Mouse (Mus musculus) MEL (cell line): ENCODE results near the gene Itga9. TPM values are rescaled to one million over a fixed set of nuclear protein-coding genes. Genes with fewer than 3 reads are reported as not detected.

Experiments
- DNase-seq: peaks from one replicate; pipeline ENCODE4 v3.0.0; 2011; ENCODE audit warnings: low read depth, low spot score
- H3K27ac ChIP-seq: 2 replicates; pipeline ENCODE4 v1.5.1; 2012; ENCODE audit warnings: low read depth, mild to moderate bottlenecking, control low read depth, low read length, moderate library complexity; ENCODE audit not compliant: control insufficient read depth
- H3K27me3 ChIP-seq, 2 experiments: fragments of 150-350 bp in 1 of 2; sonication (generic) in 1 of 2; 2 replicates each; pipeline ENCODE4 v1.6.1; 2012; ENCODE audit warnings: low read length in 2 of 2, mild to moderate bottlenecking in 2 of 2, improper control_type of control experiment in 1 of 2, moderate library complexity in 1 of 2; ENCODE audit not compliant: insufficient read depth in 2 of 2, control insufficient read depth in 1 of 2
- H3K36me3 ChIP-seq, 2 experiments: 2 replicates each; pipeline ENCODE4 v1.6.1; 2012 to 2014; ENCODE audit warnings: low read length in 2 of 2, improper control_type of control experiment in 1 of 2, inconsistent platforms in 1 of 2, mild to moderate bottlenecking in 1 of 2; ENCODE audit not compliant: insufficient read depth in 2 of 2, control insufficient read depth in 1 of 2
- H3K4me1 ChIP-seq, 2 experiments: fragments of 150-350 bp in 1 of 2; sonication (generic) in 1 of 2; 2 replicates each; pipeline ENCODE4 v1.6.1; 2012; ENCODE audit warnings: low read length in 2 of 2, improper control_type of control experiment in 1 of 2, mild to moderate bottlenecking in 1 of 2; ENCODE audit not compliant: insufficient read depth in 2 of 2, control insufficient read depth in 1 of 2
- H3K4me3 ChIP-seq, 2 experiments: fragments of 150-350 bp in 1 of 2; sonication (generic) in 1 of 2; 2 replicates each; pipeline ENCODE4 v1.5.1; 2012; ENCODE audit warnings: low read depth in 2 of 2, low read length in 2 of 2, mild to moderate bottlenecking in 2 of 2, moderate library complexity in 2 of 2, control low read depth in 1 of 2, improper control_type of control experiment in 1 of 2; ENCODE audit not compliant: control insufficient read depth in 1 of 2, insufficient read depth in 1 of 2
- H3K79me2 ChIP-seq: 2 replicates; pipeline ENCODE4 v1.6.1; 2012; ENCODE audit warnings: mild to moderate bottlenecking, low read length, moderate library complexity; ENCODE audit not compliant: control insufficient read depth, poor library complexity, insufficient read depth
- H3K9ac ChIP-seq: 2 replicates; pipeline ENCODE4 v1.6.1; 2012; ENCODE audit warnings: low read depth, mild to moderate bottlenecking, control low read depth, low read length, moderate library complexity; ENCODE audit not compliant: control insufficient read depth, poor library complexity, severe bottlenecking
- H3K9me3 ChIP-seq: fragments of 150-350 bp; sonication (generic); replicated peaks from 2 replicates; pipeline ENCODE4 v1.6.1; 2012; ENCODE audit warnings: mild to moderate bottlenecking, low read length, improper control_type of control experiment, moderate library complexity; ENCODE audit not compliant: insufficient read depth
- CHD1 ChIP-seq: IDR thresholded peaks from 2 replicates; pipeline ENCODE4 v1.6.1; 2012; ENCODE audit warnings: low read depth, mild to moderate bottlenecking, inconsistent platforms, low read length, improper control_type of control experiment
- CHD2 ChIP-seq: IDR thresholded peaks from 2 replicates; pipeline ENCODE4 v1.6.1; 2011; ENCODE audit warnings: low read length, improper control_type of control experiment
- ETS1 ChIP-seq: IDR thresholded peaks from 2 replicates; pipeline ENCODE4 v1.6.1; 2012; ENCODE audit warnings: low read depth, mild to moderate bottlenecking, inconsistent platforms, low read length, improper control_type of control experiment, moderate library complexity
- JUND ChIP-seq: IDR thresholded peaks from 2 replicates; pipeline ENCODE4 v1.6.1; 2011; ENCODE audit warnings: low read depth, mild to moderate bottlenecking, improper control_type of control experiment, low read length
- KAT2A ChIP-seq: conservative IDR thresholded peaks from 2 replicates; pipeline ENCODE4 v1.6.1; 2012; ENCODE audit warnings: low read depth, low read length, improper control_type of control experiment, inconsistent platforms
- MAFK ChIP-seq: IDR thresholded peaks from 2 replicates; pipeline ENCODE4 v1.6.1; 2011; ENCODE audit warnings: low read depth, mild to moderate bottlenecking, low read length, improper control_type of control experiment, borderline replicate concordance
- MEF2A ChIP-seq: IDR thresholded peaks from 2 replicates; pipeline ENCODE4 v1.6.1; 2014; ENCODE audit warnings: low read depth, mild to moderate bottlenecking, inconsistent platforms, low read length, improper control_type of control experiment; ENCODE audit not compliant: poor library complexity, insufficient replicate concordance, severe bottlenecking; ENCODE audit errors: extremely low read depth
- SMC3 ChIP-seq: IDR thresholded peaks from 2 replicates; pipeline ENCODE4 v1.6.1; 2011; ENCODE audit warnings: low read depth, low read length, improper control_type of control experiment
- TBP ChIP-seq: IDR thresholded peaks from 2 replicates; pipeline ENCODE4 v1.8.0; 2011; ENCODE audit warnings: low read depth, low read length, improper control_type of control experiment
- UBTF ChIP-seq: IDR thresholded peaks from 2 replicates; pipeline ENCODE4 v1.6.1; 2012; ENCODE audit warnings: low read depth, mild to moderate bottlenecking, inconsistent platforms, low read length, improper control_type of control experiment, moderate library complexity, borderline replicate concordance; ENCODE audit not compliant: insufficient read depth
- polyA plus RNA-seq, 2 experiments: library from polyadenylated mRNA; stranded (reverse) in 1 of 2; unstranded in 1 of 2; fragments of >175 nt in 1 of 2; fragments of >200 nt in 1 of 2; gene quantifications; 2 replicates each; pipeline versions ENCODE4 v1.2.1 to v1.2.4; 2012; ENCODE audit warnings: low replicate concordance in 2 of 2, low read depth in 1 of 2; ENCODE audit not compliant: insufficient read length in 2 of 2, insufficient read depth in 1 of 2, missing spikeins in 1 of 2
- total RNA-seq: library from RNA; depleted of rRNA; stranded (reverse); fragments of 300-350 nt; gene quantifications from 2 replicates; pipeline ENCODE4 v1.2.3, GENCODE M21; 2012

Gene Itga9
- total and polyA plus RNA-seq, 3 experiments = 0.19 to 0.21 TPM; not detected in 1

- no peaks in the 10 kb centered on the region for H3K9me3 ChIP-seq
- TF ChIP-seq UBTF (no peak), MAFK (no peak), CHD1 (no peak)
- H3K79me2 ChIP-seq = no peaks in the 10 kb centered on the region
- H3K27ac ChIP-seq = no peak overlapping the region
- no peak for DNase-seq
- H3K9ac ChIP-seq = no peak overlapping the region
- H3K27me3 ChIP-seq = no peaks in the 10 kb centered on the region
- peaks cover 3 to 8% of the 10 kb centered on the region in 2 experiments; a peak in 2 of 4 replicates for H3K4me1 ChIP-seq
- H3K36me3 ChIP-seq = no peaks in the 10 kb centered on the region
- H3K4me3 ChIP-seq = no peak overlapping the region
These were observed 55.5 kb downstream of the Itga9 start for GRCm38 (mm10) chr9:118662026-118662425.

GRCm38 (mm10) chr9:118662476-118662875 is 56.0 kb downstream of the Itga9 start:
- Histone ChIP-seq H3K36me3 (no peaks in the 10 kb centered on the region), H3K9ac (no peak overlapping the region), H3K4me3 (no peak overlapping the region), H3K9me3 (no peaks in the 10 kb centered on the region), H3K4me1 (peaks cover 3 to 8% of the 10 kb centered on the region in 2 experiments; a peak in 2 of 4 replicates), H3K27ac (no peak overlapping the region), H3K79me2 (no peaks in the 10 kb centered on the region), H3K27me3 (no peaks in the 10 kb centered on the region)
- no peak for TF ChIP-seq KAT2A
- no peak for TF ChIP-seq MEF2A
- TF ChIP-seq SMC3 = no peak
- TF ChIP-seq ETS1 = no peak
- DNase-seq = no peak

GRCm38 (mm10) chr9:118663938-118664337 is 57.4 kb downstream of the Itga9 start:
- DNase-seq = no peak

More at GRCm38 (mm10) chr9:118663938-118664337, 57.4 kb downstream of the Itga9 start:
- Histone ChIP-seq H3K4me1 (peaks cover 0 to 1% of the 10 kb centered on the region in 2 experiments; a peak in 1 of 4 replicates), H3K4me3 (no peak overlapping the region), H3K9ac (no peak overlapping the region), H3K27ac (no peak overlapping the region), H3K9me3 (no peaks in the 10 kb centered on the region), H3K36me3 (no peaks in the 10 kb centered on the region)
- TF ChIP-seq JUND (no peak), CHD1 (no peak), TBP (no peak), UBTF (no peak), CHD2 (no peak), ETS1 (no peak)
- TF ChIP-seq, all 39 proteins: peak for 0
- Histone ChIP-seq H3K79me2 (no peaks in the 10 kb centered on the region), H3K27me3 (no peaks in the 10 kb centered on the region)
